8 mouse cellular contexts compared by ENCODE assay signal in the genomic region with DNA sequence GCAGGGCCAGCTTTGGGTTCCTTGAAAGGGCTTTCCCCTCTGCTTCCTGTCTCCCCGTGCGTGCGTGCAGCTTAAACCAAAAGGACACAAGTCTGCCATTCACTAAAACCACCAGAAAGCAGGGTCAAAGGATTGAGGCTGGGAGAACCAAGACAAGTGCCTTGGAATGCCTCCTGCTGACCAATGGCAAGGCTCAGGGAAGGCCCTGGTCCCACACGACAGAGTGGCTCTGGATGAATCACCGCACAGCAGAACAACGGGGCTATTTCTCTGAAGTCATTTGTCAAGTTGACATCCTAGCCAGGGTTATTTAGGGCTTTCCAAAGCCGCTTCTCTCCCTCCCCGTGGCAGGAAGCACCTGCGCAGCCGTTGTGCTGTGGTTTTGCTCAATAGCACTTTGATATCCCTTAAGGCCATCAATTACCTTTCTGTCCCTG.
DNase-seq lines count a peak whose midpoint lies in the region; ATAC-seq lines count a peak whose summit lies in the region.

No protein-coding gene starts in this region.

- H3K27ac ChIP-seq in hindbrain, embryonic 13.5 days: peak overlapping the region; percentile 71
- peak overlapping the region; percentile 44 for H3K27ac ChIP-seq in midbrain, embryonic 13.5 days
- no peak overlapping the region for H3K27ac ChIP-seq in forebrain, embryonic 11.5 days (ENCODE audit: low read depth, low read length)

- peaks cover 35% of the 10 kb centered on the region for H3K4me1 ChIP-seq in hindbrain, embryonic 13.5 days (replicated peaks)
- peaks cover 34% of the 10 kb centered on the region for H3K4me1 ChIP-seq in midbrain, embryonic 13.5 days (replicated peaks)
- peaks cover 8% of the 10 kb centered on the region; the same call in 1 of the 2 replicates for H3K4me1 ChIP-seq in forebrain, embryonic 11.5 days (replicated peaks; ENCODE audit: control insufficient read depth, insufficient read depth, low read length)

- ATAC-seq in hindbrain, embryonic 13.5 days (ENCODE audit: low FRiP score): peak; percentile 71
- no peak for ATAC-seq in midbrain, embryonic 13.5 days
- ATAC-seq in forebrain, embryonic 11.5 days (replicated peaks; ENCODE audit: low FRiP score): no peak

- no peak overlapping the region for H3K4me2 ChIP-seq in hindbrain, embryonic 13.5 days
- no peak overlapping the region for H3K4me2 ChIP-seq in midbrain, embryonic 13.5 days (replicated peaks)
- H3K4me2 ChIP-seq in forebrain, embryonic 11.5 days (ENCODE audit: low read depth, low read length, severe bottlenecking): no peak overlapping the region

- DNase-seq in 3134 (ENCODE audit: extremely low read depth, insufficient read length, low spot score): peak; percentile 71
- DNase-seq in NIH3T3 (ENCODE audit: low read depth): peak; percentile 43
- no peak for DNase-seq in frontal cortex, postnatal 36 days (ENCODE audit: low spot score in 2 of 2)
- DNase-seq in frontal cortex, postnatal 25 days (ENCODE audit: low spot score in 2 of 2): no peak
- DNase-seq in forebrain, embryonic 11.5 days (ENCODE audit: low spot score): no peak
- DNase-seq in left cerebral cortex, postnatal 4 days: no peak

- no peaks in the 10 kb centered on the region for H3K9me3 ChIP-seq in hindbrain, embryonic 13.5 days
- no peaks in the 10 kb centered on the region for H3K9me3 ChIP-seq in midbrain, embryonic 13.5 days
- H3K9me3 ChIP-seq in forebrain, embryonic 11.5 days (ENCODE audit: control insufficient read depth, low read length): no peaks in the 10 kb centered on the region

- no peak overlapping the region for H3K4me3 ChIP-seq in hindbrain, embryonic 13.5 days
- no peak overlapping the region for H3K4me3 ChIP-seq in midbrain, embryonic 13.5 days (replicated peaks)
- H3K4me3 ChIP-seq in forebrain, embryonic 11.5 days (ENCODE audit: low read depth, low read length): no peak overlapping the region

- H3K9ac ChIP-seq in hindbrain, embryonic 13.5 days: peak overlapping the region; percentile 19; the same call in 1 of the 2 replicates
- no peak overlapping the region for H3K9ac ChIP-seq in midbrain, embryonic 13.5 days (replicated peaks)
- H3K9ac ChIP-seq in forebrain, embryonic 11.5 days (ENCODE audit: low read length): no peak overlapping the region

- H3K27me3 ChIP-seq in hindbrain, embryonic 13.5 days: no peaks in the 10 kb centered on the region
- H3K27me3 ChIP-seq in midbrain, embryonic 13.5 days: peaks cover 2% of the 10 kb centered on the region; the same call in 1 of the 2 replicates
- H3K27me3 ChIP-seq in forebrain, embryonic 11.5 days (ENCODE audit: control insufficient read depth, insufficient read depth, low read length): no peaks in the 10 kb centered on the region

- H3K36me3 ChIP-seq in hindbrain, embryonic 13.5 days: no peaks in the 10 kb centered on the region
- no peaks in the 10 kb centered on the region for H3K36me3 ChIP-seq in midbrain, embryonic 13.5 days
- H3K36me3 ChIP-seq in forebrain, embryonic 11.5 days (ENCODE audit: control insufficient read depth, insufficient read depth, low read length): no peaks in the 10 kb centered on the region

- WGBS in hindbrain, embryonic 13.5 days: 17% methylated on average over 10 of the region's 10 CpGs
- WGBS in midbrain, embryonic 13.5 days: 37% methylated on average over 10 of the region's 10 CpGs
- 46% methylated on average over 10 of the region's 10 CpGs for WGBS in forebrain, embryonic 11.5 days

- intact Hi-C loops in left cerebral cortex, postnatal 4 days (cut with DNase I): no loop called here

Comparison
In these comparisons a context has a peak if more than half of its experiments do, and no peak if none do; other contexts are left out.
1. DNase-seq: peak in 3134 (single experiment) and NIH3T3 (single experiment); none in frontal cortex, postnatal 36 days (0 of 2), frontal cortex, postnatal 25 days (0 of 2), forebrain, embryonic 11.5 days (single experiment) and left cerebral cortex, postnatal 4 days (single experiment).